Mouse (Mus musculus) ovary, postnatal 14 days (tissue): Measurements from ENCODE around the gene Tnip3.

Experiments
- DNase-seq: peaks from one replicate; pipeline ENCODE4 v3.0.0; 2022; ENCODE audit warnings: low spot score

The Tnip3 gene

GRCm38 (mm10) chr6:65585333-65586053 lies 60.4 kb downstream of the Tnip3 start:
- DNase-seq: no peak

GRCm38 (mm10) chr6:65588847-65589246 lies 63.7 kb downstream of the Tnip3 start:
- no peak for DNase-seq

GRCm38 (mm10) chr6:65590018-65590417 lies 64.9 kb downstream of the Tnip3 start:
- no peak for DNase-seq

GRCm38 (mm10) chr6:65594171-65594570 lies 69.1 kb downstream of the Tnip3 start:
- DNase-seq: no peak

GRCm38 (mm10) chr6:65595371-65595770 lies 70.3 kb downstream of the Tnip3 start:
- no peak for DNase-seq

GRCm38 (mm10) chr6:65597056-65597818 lies 72.1 kb downstream of the Tnip3 start:
- DNase-seq: no peak

- DNase-seq: no peak
Observed at GRCm38 (mm10) chr6:65598522-65598921, 73.4 kb downstream of the Tnip3 start.

GRCm38 (mm10) chr6:65599865-65600739 lies 75.0 kb downstream of the Tnip3 start:
- no peak for DNase-seq

GRCm38 (mm10) chr6:65600887-65601286 lies 75.8 kb downstream of the Tnip3 start:
- DNase-seq: no peak

- DNase-seq: no peak
Observed at GRCm38 (mm10) chr6:65605778-65606177, 80.7 kb downstream of the Tnip3 start.

GRCm38 (mm10) chr6:65606946-65607345 lies 81.8 kb downstream of the Tnip3 start:
- DNase-seq: no peak

GRCm38 (mm10) chr6:65611834-65612233 lies 86.7 kb downstream of the Tnip3 start:
- no peak for DNase-seq

- DNase-seq: no peak
Observed at GRCm38 (mm10) chr6:65613924-65614585, 88.9 kb downstream of the Tnip3 start.

- no peak for DNase-seq
Observed at GRCm38 (mm10) chr6:65615641-65616040, 90.5 kb downstream of the Tnip3 start.

GRCm38 (mm10) chr6:65621260-65621659 lies 96.1 kb downstream of the Tnip3 start:
- DNase-seq: no peak

- no peak for DNase-seq
Observed at GRCm38 (mm10) chr6:65623016-65623715, 98.1 kb downstream of the Tnip3 start.

GRCm38 (mm10) chr6:65630578-65630977 lies 105.5 kb downstream of the Tnip3 start:
- DNase-seq: no peak

GRCm38 (mm10) chr6:65632184-65632583 lies 107.1 kb downstream of the Tnip3 start:
- DNase-seq: no peak

- no peak for DNase-seq
Observed at GRCm38 (mm10) chr6:65642431-65642830, 117.3 kb downstream of the Tnip3 start.

GRCm38 (mm10) chr6:65644110-65644509 lies 119.0 kb downstream of the Tnip3 start:
- DNase-seq: no peak

- no peak for DNase-seq
Observed at GRCm38 (mm10) chr6:65646408-65646807, 121.3 kb downstream of the Tnip3 start.
